Mouse (Mus musculus): ENCODE data around the gene Adss. TPM values are rescaled to one million over a fixed set of nuclear protein-coding genes. Genes with fewer than 3 reads are reported as not detected.

Adss gene
- total and polyA plus RNA-seq, 3 experiments, result 29.7 to 115 (median 109) TPM

- ATAC-seq (ENCODE audit: extremely low read depth, insufficient number of reproducible peaks, low FRiP score, poor library complexity, severe bottlenecking), result no peak
- TF ChIP-seq POLR2AphosphoS5 (IDR thresholded peaks at IDR 0.05; ENCODE audit: insufficient replicate concordance, low read depth, low read length) (no peak), GATA1 (IDR thresholded peaks at IDR 0.05; ENCODE audit: borderline replicate concordance, low read length) (no peak), GATA2 (IDR thresholded peaks at IDR 0.05; ENCODE audit: borderline replicate concordance, low read depth, low read length) (no peak)
- Histone ChIP-seq H3K9me3 (replicated peaks) (no peaks in the 10 kb centered on the region), H3K36me3 (replicated peaks) (peaks cover 9% of the 10 kb centered on the region), H3K4me1 (ENCODE audit: insufficient read depth, low read depth, low read length) (peaks cover 38% of the 10 kb centered on the region), H3K4me3 (ENCODE audit: low read depth, low read length) (peak overlapping the region; percentile 99), H3K27me3 (ENCODE audit: insufficient read depth, low read length) (no peaks in the 10 kb centered on the region)
- peak; percentile 37 for DNase-seq (ENCODE audit: low spot score)
Observed at GRCm38 (mm10) chr1:177795421-177796192, 704 bp downstream of the Adss start.

GRCm38 (mm10) chr1:177794866-177795265, 1.4 kb downstream of the Adss start:
- ATAC-seq (ENCODE audit: extremely low read depth, insufficient number of reproducible peaks, low FRiP score, poor library complexity, severe bottlenecking) (no peak), DNase-seq (ENCODE audit: low spot score) (no peak)
- H3K27me3 ChIP-seq (ENCODE audit: insufficient read depth, low read length), result no peaks in the 10 kb centered on the region
- H3K4me3 ChIP-seq (ENCODE audit: low read depth, low read length), result peak overlapping the region; percentile 99
- peaks cover 38% of the 10 kb centered on the region for H3K4me1 ChIP-seq (ENCODE audit: insufficient read depth, low read depth, low read length)
- H3K9me3 ChIP-seq (replicated peaks), result no peaks in the 10 kb centered on the region
- H3K36me3 ChIP-seq (replicated peaks), result peaks cover 9% of the 10 kb centered on the region
- TF ChIP-seq TAL1 (conservative IDR thresholded peaks at IDR 0.05; ENCODE audit: low read depth, low read length) (no peak), POLR2AphosphoS5 (IDR thresholded peaks at IDR 0.05; ENCODE audit: insufficient replicate concordance, low read depth, low read length) (no peak), GATA2 (IDR thresholded peaks at IDR 0.05; ENCODE audit: borderline replicate concordance, low read depth, low read length) (no peak), GATA1 (IDR thresholded peaks at IDR 0.05; ENCODE audit: borderline replicate concordance, low read length) (no peak), CTCF (IDR thresholded peaks at IDR 0.05; ENCODE audit: low read depth, low read length) (no peak)

- no peak for TF ChIP-seq POLR2AphosphoS5 (IDR thresholded peaks at IDR 0.05; ENCODE audit: insufficient replicate concordance, low read depth, low read length)
- no peak for TF ChIP-seq CTCF (IDR thresholded peaks at IDR 0.05; ENCODE audit: low read depth, low read length)
- no peak for TF ChIP-seq GATA1 (IDR thresholded peaks at IDR 0.05; ENCODE audit: borderline replicate concordance, low read length)
- peaks cover 38% of the 10 kb centered on the region for H3K4me1 ChIP-seq (ENCODE audit: insufficient read depth, low read depth, low read length)
- ATAC-seq (ENCODE audit: extremely low read depth, insufficient number of reproducible peaks, low FRiP score, poor library complexity, severe bottlenecking) (no peak), DNase-seq (ENCODE audit: low spot score) (no peak)
- H3K9me3 ChIP-seq (replicated peaks), result peaks cover 5% of the 10 kb centered on the region; the same call in 1 of the 2 replicates
- no peaks in the 10 kb centered on the region for H3K27me3 ChIP-seq (ENCODE audit: insufficient read depth, low read length)
- H3K4me3 ChIP-seq (ENCODE audit: low read depth, low read length), result no peak overlapping the region
- peaks cover 22% of the 10 kb centered on the region for H3K36me3 ChIP-seq (replicated peaks)
Observed at GRCm38 (mm10) chr1:177792835-177793234, 3.5 kb downstream of the Adss start.

GRCm38 (mm10) chr1:177777397-177777796, 18.9 kb downstream of the Adss start:
- TF ChIP-seq GATA1 (IDR thresholded peaks at IDR 0.05; ENCODE audit: borderline replicate concordance, low read length) (no peak), CTCF (IDR thresholded peaks at IDR 0.05; ENCODE audit: low read depth, low read length) (no peak), GATA2 (IDR thresholded peaks at IDR 0.05; ENCODE audit: borderline replicate concordance, low read depth, low read length) (no peak), POLR2AphosphoS5 (IDR thresholded peaks at IDR 0.05; ENCODE audit: insufficient replicate concordance, low read depth, low read length) (no peak), TAL1 (conservative IDR thresholded peaks at IDR 0.05; ENCODE audit: low read depth, low read length) (no peak)
- Histone ChIP-seq H3K36me3 (replicated peaks) (peaks cover 74% of the 10 kb centered on the region), H3K4me1 (ENCODE audit: insufficient read depth, low read depth, low read length) (peaks cover 6% of the 10 kb centered on the region)

GRCm38 (mm10) chr1:177768931-177769330, 27.4 kb downstream of the Adss start:
- no peak overlapping the region for H3K4me3 ChIP-seq (ENCODE audit: low read depth, low read length)
- no peak for TF ChIP-seq GATA2 (IDR thresholded peaks at IDR 0.05; ENCODE audit: borderline replicate concordance, low read depth, low read length)
- no peak for TF ChIP-seq POLR2AphosphoS5 (IDR thresholded peaks at IDR 0.05; ENCODE audit: insufficient replicate concordance, low read depth, low read length)
- no peak for TF ChIP-seq CTCF (IDR thresholded peaks at IDR 0.05; ENCODE audit: low read depth, low read length)
- no peak for TF ChIP-seq GATA1 (IDR thresholded peaks at IDR 0.05; ENCODE audit: borderline replicate concordance, low read length)
- TF ChIP-seq TAL1 (conservative IDR thresholded peaks at IDR 0.05; ENCODE audit: low read depth, low read length), result no peak
- H3K27me3 ChIP-seq (ENCODE audit: insufficient read depth, low read length), result no peaks in the 10 kb centered on the region
- DNase-seq (ENCODE audit: low spot score) (no peak), ATAC-seq (ENCODE audit: extremely low read depth, insufficient number of reproducible peaks, low FRiP score, poor library complexity, severe bottlenecking) (no peak)
- peaks cover 82% of the 10 kb centered on the region for H3K36me3 ChIP-seq (replicated peaks)
- H3K4me1 ChIP-seq (ENCODE audit: insufficient read depth, low read depth, low read length), result no peaks in the 10 kb centered on the region
- no peaks in the 10 kb centered on the region for H3K9me3 ChIP-seq (replicated peaks)

More at GRCm38 (mm10) chr1:177777397-177777796, 18.9 kb downstream of the Adss start:
- DNase-seq (ENCODE audit: low spot score), result no peak
- Histone ChIP-seq H3K9me3 (replicated peaks) (no peaks in the 10 kb centered on the region), H3K4me3 (ENCODE audit: low read depth, low read length) (no peak overlapping the region), H3K27me3 (ENCODE audit: insufficient read depth, low read length) (no peaks in the 10 kb centered on the region)
- no peak for ATAC-seq (ENCODE audit: extremely low read depth, insufficient number of reproducible peaks, low FRiP score, poor library complexity, severe bottlenecking)

- TF ChIP-seq TAL1 (conservative IDR thresholded peaks at IDR 0.05; ENCODE audit: low read depth, low read length) (no peak), GATA1 (IDR thresholded peaks at IDR 0.05; ENCODE audit: borderline replicate concordance, low read length) (no peak), GATA2 (IDR thresholded peaks at IDR 0.05; ENCODE audit: borderline replicate concordance, low read depth, low read length) (no peak), CTCF (IDR thresholded peaks at IDR 0.05; ENCODE audit: low read depth, low read length) (no peak), POLR2AphosphoS5 (IDR thresholded peaks at IDR 0.05; ENCODE audit: insufficient replicate concordance, low read depth, low read length) (no peak)
- Histone ChIP-seq H3K9me3 (replicated peaks) (no peaks in the 10 kb centered on the region), H3K36me3 (replicated peaks) (peaks cover 29% of the 10 kb centered on the region), H3K4me1 (ENCODE audit: insufficient read depth, low read depth, low read length) (no peaks in the 10 kb centered on the region), H3K4me3 (ENCODE audit: low read depth, low read length) (no peak overlapping the region), H3K27me3 (ENCODE audit: insufficient read depth, low read length) (no peaks in the 10 kb centered on the region)
- ATAC-seq (ENCODE audit: extremely low read depth, insufficient number of reproducible peaks, low FRiP score, poor library complexity, severe bottlenecking) (no peak), DNase-seq (ENCODE audit: low spot score) (no peak)
Observed at GRCm38 (mm10) chr1:177757249-177757648, 39.1 kb downstream of the Adss start.

All from G1E (cell line).